Mouse (Mus musculus) spleen, adult 2 months (tissue): ENCODE measurements around the gene Dnpep. TPM values are rescaled to one million over a fixed set of nuclear protein-coding genes. Genes with fewer than 3 reads are reported as not detected.
A peak's percentile ranks its signal among the peaks of the same experiment; 100 is the strongest.

Source experiments
- DNase-seq, 2 experiments: peaks; one replicate each; pipeline versions ENCODE4 v3.0.0 to v3.0.0-alpha.2; 2012 to 2021; ENCODE audit warnings: low spot score in 2 of 2, low read depth in 1 of 2
- H3K27ac ChIP-seq: fragments of 200-500 bp; 2 replicates; pipeline ENCODE4 v1.5.1; 2012; ENCODE audit warnings: low read length, inconsistent platforms; ENCODE audit not compliant: insufficient read depth
- H3K27me3 ChIP-seq: fragments of 200-500 bp; 2 replicates; pipeline ENCODE4 v1.6.1; 2012; ENCODE audit warnings: mild to moderate bottlenecking, moderate library complexity, low read length, inconsistent platforms; ENCODE audit not compliant: control insufficient read depth, insufficient read depth
- H3K36me3 ChIP-seq: fragments of 200-500 bp; 2 replicates; pipeline ENCODE4 v1.6.1; 2012; ENCODE audit warnings: mild to moderate bottlenecking, low read length, inconsistent platforms; ENCODE audit not compliant: control insufficient read depth, insufficient read depth
- H3K4me1 ChIP-seq: fragments of 200-500 bp; 2 replicates; pipeline ENCODE4 v1.6.1; 2011; ENCODE audit warnings: inconsistent platforms; ENCODE audit not compliant: control insufficient read depth, insufficient read depth, insufficient read length
- H3K4me3 ChIP-seq: fragments of 200-500 bp; 2 replicates; pipeline ENCODE4 v1.5.1; 2011; ENCODE audit warnings: mild to moderate bottlenecking, inconsistent platforms; ENCODE audit not compliant: insufficient read depth, insufficient read length; ENCODE audit errors: extremely low read depth
- CTCF ChIP-seq: fragments of 200-500 bp; IDR thresholded peaks from 2 replicates; pipeline ENCODE4 v1.5.1; 2011; ENCODE audit warnings: mild to moderate bottlenecking, inconsistent platforms; ENCODE audit not compliant: insufficient read depth, insufficient read length, insufficient replicate concordance; ENCODE audit errors: extremely low read depth
- POLR2A ChIP-seq: fragments of 200-500 bp; IDR thresholded peaks from 2 replicates; pipeline ENCODE4 v1.6.1; 2011; ENCODE audit warnings: low read depth, low read length, inconsistent platforms
- WGBS: fragments of 180-500 bp; shearing (Covaris S2); methylation state at CpG from one replicate; pipeline ENCODE4 v1.1.7; 2018; 5-methylcytosine and 5-hydroxymethylcytosine counted together
- polyA plus RNA-seq: library from polyadenylated mRNA; depleted of rRNA; stranded (reverse); fragments of >200 nt; gene quantifications from 2 replicates; pipeline ENCODE4 v1.2.3, GENCODE M21; 2012

Dnpep gene
- polyA plus RNA-seq, 1 experiment, result 76.1 TPM

DNA sequence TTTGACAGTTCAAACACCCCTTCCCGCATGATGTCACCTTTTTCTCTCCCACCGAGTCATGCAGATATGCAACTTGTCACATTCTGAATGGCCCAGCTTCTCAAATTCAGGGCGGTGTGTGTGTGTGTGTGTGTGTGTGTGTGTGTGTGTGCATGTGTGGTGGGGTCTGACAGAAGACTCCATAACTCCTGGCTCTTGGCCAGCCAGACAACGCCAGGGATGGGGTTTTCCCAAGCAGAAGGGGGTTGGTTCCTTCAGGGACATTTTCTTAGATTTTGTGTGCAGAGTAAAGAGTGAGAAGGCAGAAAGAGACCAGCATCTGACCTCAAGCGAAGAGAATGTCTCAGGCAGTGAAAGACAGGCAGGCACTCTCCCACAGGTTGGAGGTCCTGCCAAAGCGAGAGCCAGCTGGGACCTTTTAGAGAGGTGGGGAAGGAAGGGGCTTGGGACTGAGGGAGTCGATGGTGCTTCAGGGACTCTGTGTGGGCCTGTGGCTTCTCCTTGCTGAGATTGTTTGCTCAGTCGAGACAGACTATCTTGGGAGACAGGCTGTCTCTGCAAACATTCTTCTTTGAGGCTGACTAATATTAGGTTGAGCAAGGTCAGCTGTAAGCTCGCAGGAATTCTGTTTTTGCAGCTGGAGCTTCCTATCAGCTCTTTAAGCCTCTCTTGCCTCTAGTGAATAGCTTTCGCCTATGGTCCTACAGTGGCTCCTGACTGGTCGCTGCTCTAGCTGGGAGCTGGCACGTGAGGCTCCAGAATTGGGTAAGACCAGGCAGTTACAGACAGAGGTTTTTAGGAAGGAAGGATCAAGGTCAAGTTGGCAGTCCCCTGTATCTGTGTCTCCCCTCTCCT is 25.1 kb downstream of the Dnpep start:
- no peak for TF ChIP-seq POLR2A
- no peak for TF ChIP-seq CTCF
- no peak for DNase-seq
- no peaks in the 10 kb centered on the region for H3K36me3 ChIP-seq
- 59% methylated on average over 12 of the region's 12 CpGs for WGBS
- H3K4me3 ChIP-seq, result no peak overlapping the region
- peak overlapping the region; percentile 9; the same call in 1 of the 2 replicates for H3K27ac ChIP-seq
- no peaks in the 10 kb centered on the region for H3K27me3 ChIP-seq
- no peaks in the 10 kb centered on the region for H3K4me1 ChIP-seq

DNA sequence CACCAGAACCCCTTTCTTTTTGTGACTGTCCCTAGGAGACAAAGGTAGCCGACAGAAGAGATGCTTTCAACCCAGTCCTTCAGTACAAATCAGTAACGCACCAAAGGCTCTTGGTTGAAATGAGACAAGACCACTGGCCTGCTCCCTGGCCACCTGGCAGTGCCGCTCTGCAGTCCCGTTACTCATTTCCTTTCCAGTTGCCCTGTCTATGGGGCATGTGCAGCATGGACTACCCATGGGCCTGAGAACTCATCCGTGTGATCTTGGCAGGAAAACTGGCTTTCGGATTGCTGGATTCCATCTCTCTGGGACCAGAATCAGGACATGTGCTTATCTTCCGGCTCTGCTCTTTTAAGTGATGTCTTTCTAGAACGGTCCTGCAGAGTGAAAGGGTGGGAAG is 26.5 kb downstream of the Dnpep start:
- Histone ChIP-seq H3K4me1 (no peaks in the 10 kb centered on the region), H3K27me3 (no peaks in the 10 kb centered on the region), H3K4me3 (no peak overlapping the region), H3K27ac (no peak overlapping the region), H3K36me3 (no peaks in the 10 kb centered on the region)
- DNase-seq, result no peak
- 84% methylated on average over 8 of the region's 8 CpGs for WGBS
- TF ChIP-seq POLR2A (no peak), CTCF (no peak)

DNA sequence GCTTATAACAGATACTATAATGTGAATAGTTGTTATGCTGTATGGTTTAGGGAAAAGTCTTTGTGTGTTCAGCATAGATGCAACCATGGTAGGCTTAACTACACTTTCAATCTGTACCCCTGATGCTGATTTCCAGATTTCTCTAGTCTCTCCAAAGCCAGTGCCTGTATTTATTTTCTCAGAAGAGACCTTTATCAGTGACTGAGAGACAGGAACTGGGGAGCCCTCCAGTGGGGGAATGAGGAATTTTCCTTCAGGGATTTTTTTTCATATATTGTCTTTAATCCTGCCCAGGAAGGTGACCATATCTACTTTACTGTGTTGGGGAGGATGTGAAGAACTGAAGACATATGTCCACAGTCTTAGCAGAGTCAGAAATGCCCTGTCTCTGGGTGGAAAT is 27.2 kb downstream of the Dnpep start:
- H3K4me1 ChIP-seq, result no peaks in the 10 kb centered on the region
- no peak overlapping the region for H3K27ac ChIP-seq
- H3K27me3 ChIP-seq, result no peaks in the 10 kb centered on the region
- no peak for TF ChIP-seq CTCF
- TF ChIP-seq POLR2A, result no peak
- no peak overlapping the region for H3K4me3 ChIP-seq
- no peaks in the 10 kb centered on the region for H3K36me3 ChIP-seq
- DNase-seq, result no peak

DNA sequence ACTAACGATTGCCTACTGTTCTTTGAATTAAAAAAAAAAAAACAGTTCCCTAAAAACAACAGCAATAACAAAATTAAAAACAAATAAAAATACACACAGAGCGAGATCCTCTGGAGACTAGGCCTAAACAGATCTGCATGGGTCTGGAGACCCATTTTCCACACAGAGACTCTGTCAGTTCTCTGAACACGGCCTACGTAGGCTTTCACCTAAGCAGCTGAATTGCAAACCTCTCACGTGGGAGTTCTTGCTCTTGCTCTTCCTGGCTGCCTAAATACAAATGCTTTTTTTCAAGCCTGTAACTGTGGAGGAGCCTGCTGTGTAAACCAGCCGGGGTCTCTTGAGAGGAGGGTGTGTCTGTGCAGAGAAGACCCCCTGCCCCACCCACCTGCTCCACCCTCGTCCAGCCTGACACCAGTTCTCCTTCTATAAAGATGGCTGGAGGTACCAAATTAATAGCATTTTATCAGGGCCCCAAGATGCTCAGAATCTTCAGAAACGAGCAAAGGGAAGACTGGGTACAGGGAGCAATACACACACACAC is 27.8 kb downstream of the Dnpep start:
- no peaks in the 10 kb centered on the region for H3K36me3 ChIP-seq
- TF ChIP-seq POLR2A, result no peak
- TF ChIP-seq CTCF, result no peak
- H3K4me3 ChIP-seq, result no peak overlapping the region
- WGBS, result 77% methylated on average over 8 of the region's 8 CpGs
- no peak overlapping the region for H3K27ac ChIP-seq
- H3K27me3 ChIP-seq, result no peaks in the 10 kb centered on the region
- no peaks in the 10 kb centered on the region for H3K4me1 ChIP-seq
- no peak for DNase-seq

DNA sequence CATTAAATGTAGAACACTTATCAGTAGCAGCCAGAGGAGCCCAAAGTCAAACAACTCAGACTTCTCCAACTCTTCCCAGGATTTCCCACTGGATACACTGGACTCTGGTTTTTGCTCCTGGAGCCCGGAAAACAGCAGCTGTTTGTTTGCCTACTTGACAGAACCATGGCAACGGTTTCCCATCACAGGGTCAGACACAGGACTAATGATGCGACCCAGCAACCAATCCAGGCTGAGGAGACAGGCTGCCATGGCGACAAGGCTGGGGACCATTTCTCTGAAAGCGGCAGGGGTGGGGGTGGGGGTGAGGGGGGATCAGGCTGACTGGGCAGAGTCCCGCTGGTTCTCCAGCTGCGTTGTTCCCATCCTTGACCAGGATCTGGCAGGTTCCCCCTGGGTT is 28.4 kb downstream of the Dnpep start:
- WGBS, result 49% methylated on average over 7 of the region's 7 CpGs
- no peak for TF ChIP-seq POLR2A
- TF ChIP-seq CTCF, result no peak
- Histone ChIP-seq H3K4me3 (no peak overlapping the region), H3K27me3 (no peaks in the 10 kb centered on the region), H3K4me1 (no peaks in the 10 kb centered on the region), H3K27ac (no peak overlapping the region), H3K36me3 (no peaks in the 10 kb centered on the region)
- DNase-seq, result no peak

DNA sequence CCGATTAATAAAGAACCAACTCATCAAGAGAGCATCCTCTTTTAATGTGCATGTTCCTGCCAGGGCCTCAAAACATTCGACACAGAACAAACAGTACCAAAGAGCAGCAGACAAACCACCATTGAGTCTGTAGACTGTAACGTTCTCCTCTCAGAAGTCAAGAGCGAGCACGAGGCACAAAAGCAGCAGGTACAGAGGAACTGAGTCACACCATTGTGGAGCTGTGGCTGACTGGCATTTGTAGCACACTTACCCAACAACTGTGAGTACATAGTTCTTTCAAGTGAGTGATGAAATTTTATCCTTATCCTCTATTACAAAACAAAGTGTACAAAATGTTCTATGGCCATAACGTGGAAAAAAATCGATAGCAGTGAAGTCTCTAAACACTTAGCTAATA is 32.9 kb downstream of the Dnpep start:
- Histone ChIP-seq H3K27ac (no peak overlapping the region), H3K27me3 (no peaks in the 10 kb centered on the region), H3K4me1 (no peaks in the 10 kb centered on the region), H3K4me3 (no peak overlapping the region), H3K36me3 (no peaks in the 10 kb centered on the region)
- 86% methylated on average over 7 of the region's 7 CpGs for WGBS
- DNase-seq, result no peak
- no peak for TF ChIP-seq POLR2A
- TF ChIP-seq CTCF, result no peak

DNA sequence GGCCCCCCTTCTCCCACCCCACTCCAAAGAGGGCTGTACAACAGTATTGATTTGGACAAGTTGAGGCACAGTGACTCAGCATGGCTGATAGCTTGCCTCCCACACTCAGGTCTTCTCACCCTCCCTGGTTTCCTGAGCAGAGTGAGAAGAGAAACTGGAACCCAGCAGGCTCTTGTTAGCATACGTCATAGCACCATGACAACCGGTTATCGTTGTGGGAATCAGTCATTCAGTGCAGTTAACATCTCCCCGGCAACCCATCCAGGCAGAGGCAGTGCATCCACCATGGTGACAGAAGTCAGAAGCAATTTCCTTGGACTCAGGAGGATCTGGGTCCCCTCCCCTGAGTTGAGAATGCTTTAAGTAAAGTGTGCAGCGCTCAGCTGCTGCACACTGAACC is 34.8 kb downstream of the Dnpep start:
- DNase-seq, result no peak
- H3K36me3 ChIP-seq, result no peaks in the 10 kb centered on the region
- no peaks in the 10 kb centered on the region for H3K4me1 ChIP-seq
- TF ChIP-seq CTCF, result no peak
- no peak for TF ChIP-seq POLR2A
- H3K27ac ChIP-seq, result no peak overlapping the region
- H3K4me3 ChIP-seq, result no peak overlapping the region
- 74% methylated on average over 5 of the region's 5 CpGs for WGBS
- no peaks in the 10 kb centered on the region for H3K27me3 ChIP-seq

DNA sequence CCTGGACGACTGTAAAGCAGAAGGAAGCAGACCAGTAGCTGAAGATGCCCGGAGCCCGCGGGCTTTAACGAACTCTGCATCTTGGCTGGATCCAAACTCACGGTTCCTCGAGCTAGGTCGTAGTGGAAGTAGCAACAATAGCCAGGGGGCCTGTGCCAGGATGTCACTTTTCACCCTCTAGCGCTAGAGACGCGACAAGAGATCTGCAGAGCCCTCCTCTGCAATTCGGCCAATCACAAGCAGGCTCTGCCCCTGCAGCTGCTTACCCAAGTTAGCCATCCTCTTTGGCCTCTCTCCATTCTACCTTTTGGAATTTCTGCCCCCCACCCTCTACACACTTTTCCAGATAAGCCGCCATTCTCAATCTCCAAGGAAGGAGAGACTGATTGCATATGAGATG is 39.6 kb downstream of the Dnpep start, which contains the start of gene Resp18:
Gene Resp18, minus strand, starts transcription at position 188 of the 400 bp plus-strand sequence.
- Histone ChIP-seq H3K36me3 (no peaks in the 10 kb centered on the region), H3K27ac (no peak within 1 kb of the TSS), H3K4me1 (no peaks in the 10 kb centered on the region), H3K27me3 (no peaks in the 10 kb centered on the region), H3K4me3 (no peak within 1 kb of the TSS)
- TF ChIP-seq POLR2A (no peak), CTCF (no peak)
- DNase-seq, result no peak
- 10% methylated on average over 13 of the region's 13 CpGs for WGBS
